Mouse (Mus musculus) heart, adult 2 months (tissue): ENCODE measurements around the gene C1s1.

Experiments used
- CTCF ChIP-seq: fragments of 200-600 bp; IDR thresholded peaks from 2 replicates; pipeline ENCODE4 v1.8.1; 2022; ENCODE audit warnings: antibody characterized with exemption, mild to moderate bottlenecking, moderate library complexity
- POLR2A ChIP-seq: fragments of 200-500 bp; IDR thresholded peaks from 2 replicates; pipeline ENCODE4 v1.6.1; 2011; ENCODE audit warnings: mild to moderate bottlenecking, low read depth, low read length, control low read depth; ENCODE audit not compliant: insufficient read depth

GRCm38 (mm10) chr6:124484851-124485250 is 57.3 kb downstream of the C1s1 start:
- no peak for TF ChIP-seq POLR2A
- TF ChIP-seq CTCF: no peak
